In the genomic region with DNA sequence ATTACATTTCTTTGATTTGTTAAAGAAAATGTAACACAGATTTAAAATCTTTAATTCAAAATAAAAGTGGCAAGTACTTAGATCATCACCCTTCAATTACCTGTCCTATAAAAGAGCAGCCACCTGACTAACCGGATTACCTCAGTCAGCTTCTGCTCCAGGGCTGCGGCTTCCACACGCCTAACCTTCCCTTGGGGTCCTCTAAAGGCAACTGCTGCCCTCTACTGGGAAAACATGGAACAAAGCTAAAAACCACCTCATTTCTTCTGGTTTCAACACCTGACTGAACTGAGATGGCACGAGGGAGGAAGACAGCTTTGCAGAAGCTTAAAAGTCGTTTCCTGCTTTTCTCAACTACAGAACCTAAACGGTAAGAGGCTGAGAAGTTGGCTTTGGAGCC, we compare ENCODE assay signal across 9 mouse cellular contexts.
DNase-seq lines count a peak whose midpoint lies in the region; ATAC-seq and TF ChIP-seq lines count a peak whose summit lies in the region.
"Had no signal": no experiment of that assay in that cellular context is flagged by ENCODE, and none has a peak within 500 bp of the region (broad histone marks: within the 10 kb centered on the region; RNA-seq: fewer than 3 reads in every experiment).

No protein-coding gene starts in this region.

- no peaks in the 10 kb centered on the region for H3K9me3 ChIP-seq in liver, embryonic 12.5 days (replicated peaks)
- no peaks in the 10 kb centered on the region for H3K9me3 ChIP-seq in intestine, embryonic 15.5 days
- H3K9me3 ChIP-seq in midbrain, postnatal 0 days (ENCODE audit: low read length) = no peaks in the 10 kb centered on the region
- H3K9me3 ChIP-seq: embryonic facial prominence, embryonic 15.5 days had no signal

- H3K4me1 ChIP-seq in liver, embryonic 12.5 days = no peaks in the 10 kb centered on the region
- H3K4me1 ChIP-seq in intestine, embryonic 15.5 days (replicated peaks) = no peaks in the 10 kb centered on the region
- H3K4me1 ChIP-seq in midbrain, postnatal 0 days (ENCODE audit: insufficient read depth, low read length) = no peaks in the 10 kb centered on the region

- no peak overlapping the region for H3K27ac ChIP-seq in liver, embryonic 12.5 days
- H3K27ac ChIP-seq in intestine, embryonic 15.5 days = no peak overlapping the region
- no peak overlapping the region for H3K27ac ChIP-seq in midbrain, postnatal 0 days (ENCODE audit: low read depth, low read length)
- H3K27ac ChIP-seq: embryonic facial prominence, embryonic 15.5 days had no signal

- peak; percentile 26 for DNase-seq in liver
- peak; percentile 67 for DNase-seq in adrenal gland, adult 2 months
- DNase-seq in embryo, embryonic 11.5 days (ENCODE audit: low read depth, low spot score) = peak; percentile 65
- peak; percentile 84 to 88 for DNase-seq in left cerebral cortex, postnatal 14 days (ENCODE audit: low spot score in 2 of 2)
- peak; percentile 87 for DNase-seq in midbrain, postnatal 0 days (ENCODE audit: low spot score)
- DNase-seq in thymus, postnatal 10 days (ENCODE audit: low spot score in 2 of 2) = peak; percentile 59 to 80

- H3K4me3 ChIP-seq in liver, embryonic 12.5 days = no peak overlapping the region
- H3K4me3 ChIP-seq in intestine, embryonic 15.5 days (replicated peaks) = no peak overlapping the region
- no peak overlapping the region for H3K4me3 ChIP-seq in midbrain, postnatal 0 days (ENCODE audit: low read depth, low read length)
- H3K4me3 ChIP-seq: embryonic facial prominence, embryonic 15.5 days had no signal

- 8% methylated on average over 6 of the region's 6 CpGs for WGBS in liver, embryonic 12.5 days (ENCODE audit: insufficient replicate concordance)
- 7% methylated on average over 6 of the region's 6 CpGs for WGBS in intestine, embryonic 15.5 days
- WGBS in midbrain, postnatal 0 days = 4% methylated on average over 6 of the region's 6 CpGs

- peak; percentile 92 for TF ChIP-seq CTCF in midbrain, postnatal 0 days (IDR thresholded peaks at IDR 0.05)

- no peaks in the 10 kb centered on the region for H3K36me3 ChIP-seq in liver, embryonic 12.5 days
- H3K36me3 ChIP-seq in intestine, embryonic 15.5 days = no peaks in the 10 kb centered on the region
- no peaks in the 10 kb centered on the region for H3K36me3 ChIP-seq in midbrain, postnatal 0 days (ENCODE audit: insufficient read depth, low read length)
- H3K36me3 ChIP-seq: embryonic facial prominence, embryonic 15.5 days had no signal

- H3K9ac ChIP-seq in liver, embryonic 12.5 days = no peak overlapping the region
- no peak overlapping the region for H3K9ac ChIP-seq in intestine, embryonic 15.5 days
- no peak overlapping the region for H3K9ac ChIP-seq in midbrain, postnatal 0 days (replicated peaks; ENCODE audit: low read length, poor library complexity, severe bottlenecking)
- H3K9ac ChIP-seq: embryonic facial prominence, embryonic 15.5 days had no signal

- intact Hi-C loops in left cerebral cortex, postnatal 14 days (cut with DNase I) = loop anchor here (10.0 kb wide), 1 partner anchor 1526 kb away; no protein-coding TSS in a partner anchor

- no peak for ATAC-seq in liver, embryonic 12.5 days
- peak; percentile 64 for ATAC-seq in intestine, embryonic 15.5 days
- no peak for ATAC-seq in midbrain, postnatal 0 days (ENCODE audit: low FRiP score)

- no peak overlapping the region for H3K4me2 ChIP-seq in liver, embryonic 12.5 days
- H3K4me2 ChIP-seq in intestine, embryonic 15.5 days (replicated peaks) = no peak overlapping the region
- no peak overlapping the region for H3K4me2 ChIP-seq in midbrain, postnatal 0 days (ENCODE audit: low read depth, low read length, poor library complexity, severe bottlenecking)
- H3K4me2 ChIP-seq: embryonic facial prominence, embryonic 15.5 days had no signal

- no peaks in the 10 kb centered on the region for H3K27me3 ChIP-seq in liver, embryonic 12.5 days (replicated peaks)
- no peaks in the 10 kb centered on the region for H3K27me3 ChIP-seq in intestine, embryonic 15.5 days (replicated peaks)
- H3K27me3 ChIP-seq in midbrain, postnatal 0 days (ENCODE audit: insufficient read depth, low read length) = no peaks in the 10 kb centered on the region
- H3K27me3 ChIP-seq: embryonic facial prominence, embryonic 15.5 days had no signal

Comparison
In these comparisons a context has a peak if more than half of its experiments do, and no peak if none do; other contexts are left out.
1. DNase-seq: peak in every context shown above with its lines; median percentile 87 in midbrain, postnatal 0 days; 86 in left cerebral cortex, postnatal 14 days; 70 in thymus, postnatal 10 days; 67 in adrenal gland, adult 2 months; 65 in embryo, embryonic 11.5 days; 26 in liver.